Mouse (Mus musculus): ENCODE data around the gene Tnr.
"Not testable (repeated sequence)": the region's sequence is repeated elsewhere in the genome, so short reads cannot be mapped to it uniquely, and the experiment has no call there.

The Tnr gene

GRCm38 (mm10) chr1:159938449-159938848, 414.9 kb downstream of the Tnr start:
- DNase-seq (ENCODE audit: low spot score in 2 of 2): no peak

- no peak for DNase-seq (ENCODE audit: low spot score in 2 of 2)
Observed at GRCm38 (mm10) chr1:159939335-159939734, 415.8 kb downstream of the Tnr start.

- DNase-seq (ENCODE audit: low spot score in 2 of 2): no peak
Observed at GRCm38 (mm10) chr1:159953526-159953925, 430.0 kb downstream of the Tnr start.

- no peak for DNase-seq (ENCODE audit: low spot score in 2 of 2)
Observed at GRCm38 (mm10) chr1:159963351-159963750, 439.8 kb downstream of the Tnr start.

- DNase-seq (ENCODE audit: low spot score in 2 of 2): not testable (repeated sequence)
Observed at GRCm38 (mm10) chr1:159966286-159966685, 442.7 kb downstream of the Tnr start.

- DNase-seq (ENCODE audit: low spot score in 2 of 2): no peak
Observed at GRCm38 (mm10) chr1:159968395-159968794, 444.8 kb downstream of the Tnr start.

- DNase-seq (ENCODE audit: low spot score in 2 of 2): no peak
Observed at GRCm38 (mm10) chr1:159977786-159978185, 454.2 kb downstream of the Tnr start.

- DNase-seq (ENCODE audit: low spot score in 2 of 2): no peak
Observed at GRCm38 (mm10) chr1:159979096-159979495, 455.5 kb downstream of the Tnr start.

- DNase-seq (ENCODE audit: low spot score in 2 of 2): no peak
Observed at GRCm38 (mm10) chr1:159980355-159980754, 456.8 kb downstream of the Tnr start.
